Mouse (Mus musculus): ENCODE measurements around the gene Iqch.

DNA sequence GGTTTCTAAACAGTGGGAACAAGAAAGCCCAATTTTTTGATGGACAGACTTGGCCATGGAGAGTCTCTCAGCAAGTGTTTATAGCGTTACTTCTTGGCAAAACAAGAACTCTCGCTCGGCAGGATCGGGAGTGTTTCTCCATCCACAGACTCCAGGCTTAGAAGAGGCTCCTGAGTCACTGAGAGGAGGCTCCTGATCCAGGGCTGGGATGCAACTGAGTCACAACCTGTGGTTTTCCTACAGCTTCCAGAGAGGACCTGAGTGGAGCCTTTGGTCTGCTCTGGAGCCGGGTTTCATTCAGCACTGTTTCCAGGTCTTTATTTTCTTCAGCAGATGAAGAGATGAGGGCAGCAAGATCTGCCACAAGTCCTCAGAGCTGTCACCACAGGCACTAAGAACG is 5.7 kb upstream of the Iqch start:
- TF ChIP-seq CTCF (IDR thresholded peaks at IDR 0.05; ENCODE audit: low read depth, low read length) (no peak), EP300 (IDR thresholded peaks at IDR 0.05; ENCODE audit: insufficient read depth, low read depth, low read length) (no peak)
